Mouse (Mus musculus) ES-E14 (cell line): ENCODE measurements at regions not wholly inside any gene's neighbourhood (a gene's known extent, or its start where the extent isn't known, plus 50 kb on each side); places are given as distances from the start of the nearest gene placed in this dataset.
A peak's percentile ranks its signal among the peaks of the same experiment; 100 is the strongest.

ENCODE experiments used
- DNase-seq: peaks from one replicate; pipeline ENCODE4 v3.0.0-alpha.2; 2013; ENCODE audit warnings: low read depth, low spot score
- H3K27ac ChIP-seq: 2 replicates; pipeline ENCODE4 v1.5.1; 2012; ENCODE audit warnings: low read depth, mild to moderate bottlenecking, low read length, moderate library complexity, mixed read lengths; ENCODE audit not compliant: poor library complexity, insufficient read depth, severe bottlenecking
- H3K36me3 ChIP-seq: 2 replicates; pipeline ENCODE4 v1.6.1; 2012; ENCODE audit warnings: mild to moderate bottlenecking, low read length, moderate library complexity, mixed read lengths; ENCODE audit not compliant: control insufficient read depth, poor library complexity, insufficient read depth, severe bottlenecking
- H3K4me1 ChIP-seq, 2 experiments: fragments of 150-350 bp in 1 of 2; sonication (generic) in 1 of 2; 2 replicates each; pipeline ENCODE4 v1.6.1; 2012; ENCODE audit warnings: low read length in 2 of 2, mild to moderate bottlenecking in 1 of 2, mixed read lengths in 1 of 2; ENCODE audit not compliant: control insufficient read depth in 2 of 2, insufficient read depth in 2 of 2, poor library complexity in 1 of 2
- H3K4me3 ChIP-seq, 2 experiments: fragments of 150-350 bp in 1 of 2; sonication (generic) in 1 of 2; 2 replicates each; pipeline ENCODE4 v1.5.1; 2012; ENCODE audit warnings: low read length in 2 of 2, low read depth in 1 of 2, mild to moderate bottlenecking in 1 of 2, mixed read lengths in 1 of 2; ENCODE audit not compliant: insufficient read depth in 1 of 2, poor library complexity in 1 of 2, severe bottlenecking in 1 of 2
- H3K9ac ChIP-seq: 2 replicates; pipeline ENCODE4 v1.6.1; 2012; ENCODE audit warnings: low read depth, mild to moderate bottlenecking, low read length, mixed read lengths; ENCODE audit not compliant: poor library complexity, insufficient read depth, severe bottlenecking
- H3K9me3 ChIP-seq: fragments of 150-350 bp; sonication (generic); 2 replicates; pipeline ENCODE4 v1.6.1; 2012; ENCODE audit warnings: low read depth, mild to moderate bottlenecking, low read length; ENCODE audit not compliant: control insufficient read depth, insufficient read depth
- CHD2 ChIP-seq: IDR thresholded peaks from 2 replicates; pipeline ENCODE4 v1.6.1; 2014; ENCODE audit warnings: mild to moderate bottlenecking, low read depth, low read length, inconsistent platforms
- HCFC1 ChIP-seq: IDR thresholded peaks from 2 replicates; pipeline ENCODE4 v1.6.1; 2012; ENCODE audit warnings: low read length, inconsistent platforms, borderline replicate concordance; ENCODE audit not compliant: insufficient read depth
- MAFK ChIP-seq: IDR thresholded peaks from 2 replicates; pipeline ENCODE4 v1.6.1; 2014; ENCODE audit warnings: mild to moderate bottlenecking, low read depth, low read length, inconsistent platforms; ENCODE audit not compliant: insufficient read depth
- ZC3H11A ChIP-seq: IDR thresholded peaks from 2 replicates; pipeline ENCODE4 v1.6.1; 2012; ENCODE audit warnings: low read depth, mild to moderate bottlenecking, inconsistent platforms, low read length, borderline replicate concordance
- ZNF384 ChIP-seq: IDR thresholded peaks from 2 replicates; pipeline ENCODE4 v1.6.1; 2012; ENCODE audit warnings: low read depth, low read length, inconsistent platforms
- in situ Hi-C, 2 experiments: fragments of 600-800 bp; cut with MboI; formaldehyde crosslinking; loops; one replicate each; pipeline ENCODE4 v1.15.1; 2025; ENCODE audit warnings: low sequenced_read_pairs in 2 of 2, inconsistent platforms in 1 of 2; ENCODE audit not compliant: unreplicated experiment in 2 of 2

GRCm38 (mm10) chr9:47077416-47077815 lies 78.9 kb downstream of the Gm4791 start:
- no peak overlapping the region for H3K4me3 ChIP-seq
- no peak for TF ChIP-seq ZNF384
- no peak for TF ChIP-seq MAFK
- no peak for TF ChIP-seq CHD2
- no peak for TF ChIP-seq HCFC1
- TF ChIP-seq ZC3H11A: no peak
- peak; percentile 8 for DNase-seq
- no peak overlapping the region for H3K9ac ChIP-seq
- H3K36me3 ChIP-seq: no peaks in the 10 kb centered on the region
- H3K9me3 ChIP-seq: no peaks in the 10 kb centered on the region
- no peak overlapping the region for H3K27ac ChIP-seq
- in situ Hi-C loops: no loop called here
- no peaks in the 10 kb centered on the region for H3K4me1 ChIP-seq

- TF ChIP-seq ZNF384 (no peak), CHD2 (no peak), ZC3H11A (no peak), MAFK (no peak), HCFC1 (no peak)
- DNase-seq: no peak
- Histone ChIP-seq H3K4me3 (no peak overlapping the region), H3K9me3 (no peaks in the 10 kb centered on the region), H3K4me1 (no peaks in the 10 kb centered on the region), H3K27ac (no peak overlapping the region), H3K9ac (no peak overlapping the region), H3K36me3 (no peaks in the 10 kb centered on the region)
- in situ Hi-C loops: no loop called here
Observed at GRCm38 (mm10) chr9:47077945-47078344, 79.4 kb downstream of the Gm4791 start.

GRCm38 (mm10) chr9:47081407-47081806 lies 82.9 kb downstream of the Gm4791 start:
- Histone ChIP-seq H3K4me1 (no peaks in the 10 kb centered on the region), H3K4me3 (no peak overlapping the region), H3K9me3 (no peaks in the 10 kb centered on the region), H3K27ac (no peak overlapping the region), H3K9ac (no peak overlapping the region), H3K36me3 (no peaks in the 10 kb centered on the region)
- no peak for TF ChIP-seq MAFK
- TF ChIP-seq ZC3H11A: no peak
- TF ChIP-seq CHD2: no peak
- no peak for TF ChIP-seq HCFC1
- no peak for TF ChIP-seq ZNF384
- in situ Hi-C loops: no loop called here
- DNase-seq: peak; percentile 6

GRCm38 (mm10) chr9:47091796-47092195 lies 93.3 kb downstream of the Gm4791 start:
- no peaks in the 10 kb centered on the region for H3K4me1 ChIP-seq
- no peak overlapping the region for H3K9ac ChIP-seq
- TF ChIP-seq CHD2 (no peak), MAFK (no peak), ZNF384 (no peak), HCFC1 (no peak), ZC3H11A (no peak)
- no peak overlapping the region for H3K4me3 ChIP-seq
- no peak for DNase-seq
- in situ Hi-C loops: no loop called here
- no peak overlapping the region for H3K27ac ChIP-seq
- no peaks in the 10 kb centered on the region for H3K9me3 ChIP-seq
- H3K36me3 ChIP-seq: no peaks in the 10 kb centered on the region

GRCm38 (mm10) chr9:47095656-47096055 lies 97.1 kb downstream of the Gm4791 start:
- H3K4me1 ChIP-seq: no peaks in the 10 kb centered on the region

More at GRCm38 (mm10) chr9:47095656-47096055, 97.1 kb downstream of the Gm4791 start:
- DNase-seq: no peak
- Histone ChIP-seq H3K9ac (no peak overlapping the region), H3K9me3 (no peaks in the 10 kb centered on the region), H3K36me3 (no peaks in the 10 kb centered on the region), H3K4me3 (no peak overlapping the region), H3K27ac (no peak overlapping the region)
- in situ Hi-C loops: no loop called here
- no peak for TF ChIP-seq MAFK
- TF ChIP-seq CHD2: no peak
- no peak for TF ChIP-seq ZC3H11A
- no peak for TF ChIP-seq ZNF384
- TF ChIP-seq HCFC1: no peak
